Mouse (Mus musculus) thymus, postnatal 4 days (tissue): ENCODE measurements around the gene Dnajc5.

Experiments used
- DNase-seq: peaks from one replicate; pipeline ENCODE4 v3.0.0; 2021

Dnajc5 gene

DNA sequence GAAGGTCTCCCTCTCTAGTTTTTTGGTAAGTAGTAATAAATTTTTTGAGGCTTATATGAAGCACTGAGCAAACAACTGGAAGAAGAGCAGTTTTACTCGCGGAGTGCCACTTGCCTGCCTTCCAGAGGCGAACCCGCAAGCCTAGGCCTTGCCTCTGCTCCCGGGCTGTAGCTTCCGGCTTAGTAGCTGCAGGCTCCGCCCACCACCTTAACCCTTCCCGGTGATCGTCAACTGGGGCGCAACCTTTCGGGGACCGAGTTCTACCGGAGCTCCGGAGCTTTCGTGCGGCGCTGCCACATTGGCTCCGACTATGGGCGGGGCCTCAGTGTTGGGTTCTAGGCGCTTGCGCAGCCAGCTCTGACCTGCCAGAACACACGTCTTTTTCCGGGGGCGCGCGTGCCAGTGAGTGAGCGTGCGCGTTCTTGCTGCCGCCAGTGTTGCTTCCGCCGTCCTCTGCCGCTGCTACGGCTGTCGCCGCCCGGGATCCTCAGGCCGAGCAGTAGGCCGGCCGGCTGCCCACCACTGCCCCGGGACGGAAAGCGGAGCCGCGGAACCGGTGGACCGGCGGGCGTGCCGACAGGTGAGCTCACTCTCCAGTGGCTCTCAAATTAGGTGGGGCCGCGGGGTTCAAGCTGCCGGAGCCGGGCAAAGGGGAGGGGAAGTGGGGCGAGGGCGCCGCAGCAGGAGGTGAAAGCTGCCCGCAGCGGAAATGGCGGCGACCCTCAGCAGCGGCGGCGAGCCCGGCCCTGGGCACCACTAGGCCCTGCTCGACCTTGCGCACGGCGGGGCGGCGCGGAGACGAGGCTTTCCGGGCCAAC is at the start of gene Dnajc5:
Gene Dnajc5, plus strand, starts transcription at position 368 of the 818 bp plus-strand sequence.
- DNase-seq: peak; percentile 98

DNA sequence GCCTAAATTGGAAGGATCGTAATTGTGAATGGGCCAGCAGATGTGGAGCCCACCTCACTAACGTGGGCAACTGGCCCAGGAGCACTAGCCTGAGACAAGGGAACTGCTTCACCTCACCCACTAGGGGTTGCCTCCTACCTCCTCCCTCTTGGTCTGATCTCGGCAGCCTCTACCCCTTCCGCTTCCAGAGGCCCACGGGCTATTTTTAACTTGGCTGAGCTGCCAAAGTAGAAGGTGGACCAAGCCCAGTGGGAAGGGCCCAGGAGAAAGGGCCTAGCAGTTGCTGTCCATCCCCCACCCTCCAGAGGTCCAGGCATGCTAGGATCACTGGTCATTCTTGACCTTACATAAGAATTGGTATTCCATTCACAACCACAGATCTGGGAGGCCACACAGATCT is 49.0 kb upstream of the Dnajc5 start:
- DNase-seq: no peak

DNA sequence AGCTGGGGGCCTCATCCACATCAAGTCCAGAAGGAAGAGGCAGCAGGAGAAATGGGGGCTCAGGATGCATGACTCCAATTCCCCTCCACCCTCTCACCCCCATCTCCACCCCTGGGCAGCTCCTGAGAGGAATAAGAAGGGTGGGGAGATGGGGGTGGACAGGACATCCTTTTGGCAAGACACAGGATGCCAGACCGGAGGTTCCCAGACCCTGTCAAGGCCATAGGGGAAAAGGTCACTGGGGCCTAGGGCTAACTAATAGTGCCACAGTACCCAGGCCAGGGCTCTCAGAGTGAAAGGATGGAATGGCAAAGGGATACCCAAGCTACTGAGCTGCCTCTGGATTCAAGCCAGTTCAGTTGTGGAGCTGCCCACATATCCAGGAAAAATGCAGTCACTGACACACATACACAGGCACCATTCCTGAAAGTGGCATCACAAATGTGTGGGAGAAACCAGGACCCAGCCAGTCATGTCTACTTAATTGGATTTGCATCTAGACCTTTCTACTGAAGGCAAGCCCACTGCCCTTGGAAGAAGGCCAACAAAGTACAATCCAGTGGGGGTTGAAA is 47.9 kb upstream of the Dnajc5 start:
- DNase-seq: no peak

DNA sequence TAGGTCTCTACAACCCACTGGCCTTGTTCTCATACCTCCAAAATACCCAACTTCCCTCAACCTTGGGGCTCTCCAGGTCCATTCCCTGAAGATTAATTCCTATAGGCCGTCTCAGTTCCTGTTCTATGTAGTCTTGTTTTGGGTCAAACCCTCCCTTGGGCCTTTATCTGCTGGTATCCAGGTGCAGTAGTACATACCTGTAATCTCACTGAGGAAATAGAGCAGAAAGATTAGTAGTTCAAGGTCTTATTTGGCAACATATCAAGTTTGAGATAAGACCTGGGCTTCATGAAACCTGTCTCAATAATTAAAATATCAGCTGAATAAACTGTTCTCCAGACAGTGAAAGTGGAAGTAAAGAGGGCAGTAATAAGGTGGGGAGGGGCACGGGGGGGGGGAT is 37.2 kb upstream of the Dnajc5 start:
- no peak for DNase-seq

DNA sequence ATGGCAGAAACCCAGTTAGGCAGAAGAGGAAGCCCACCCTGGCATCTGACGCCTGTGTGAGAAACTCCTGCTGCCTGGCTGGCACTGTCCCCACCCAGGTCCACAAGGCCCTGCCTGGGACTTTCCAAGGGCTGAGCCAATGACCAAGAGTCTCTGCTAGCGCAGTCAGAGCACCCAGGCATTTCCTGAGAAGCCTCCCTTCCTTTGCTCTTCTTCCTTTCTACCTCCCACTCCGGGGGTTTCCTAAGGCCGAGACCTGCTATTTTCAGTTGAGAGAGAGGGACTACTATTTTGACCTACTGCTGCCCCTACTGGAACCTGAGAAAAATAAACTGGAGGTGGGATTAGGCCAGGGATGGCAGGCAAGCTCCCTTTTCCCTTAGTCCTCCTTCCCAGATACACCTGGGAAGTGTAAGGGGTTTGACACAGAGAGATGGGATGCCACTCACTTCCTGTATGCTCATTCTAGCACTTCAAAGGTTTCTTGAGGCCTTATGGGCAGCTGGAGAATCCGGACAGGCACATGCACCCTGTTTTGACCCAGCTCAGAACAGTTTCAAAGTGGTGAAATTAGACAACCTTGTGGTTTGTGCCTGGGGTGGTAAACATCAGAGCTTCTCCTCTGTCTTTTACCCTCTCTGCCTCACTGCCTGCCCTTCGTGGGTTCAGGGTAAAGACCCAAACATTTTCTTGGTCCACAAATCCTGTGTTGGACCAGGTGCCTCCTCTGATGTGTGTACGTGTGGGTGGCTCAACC is 36.5 kb upstream of the Dnajc5 start:
- DNase-seq: no peak

DNA sequence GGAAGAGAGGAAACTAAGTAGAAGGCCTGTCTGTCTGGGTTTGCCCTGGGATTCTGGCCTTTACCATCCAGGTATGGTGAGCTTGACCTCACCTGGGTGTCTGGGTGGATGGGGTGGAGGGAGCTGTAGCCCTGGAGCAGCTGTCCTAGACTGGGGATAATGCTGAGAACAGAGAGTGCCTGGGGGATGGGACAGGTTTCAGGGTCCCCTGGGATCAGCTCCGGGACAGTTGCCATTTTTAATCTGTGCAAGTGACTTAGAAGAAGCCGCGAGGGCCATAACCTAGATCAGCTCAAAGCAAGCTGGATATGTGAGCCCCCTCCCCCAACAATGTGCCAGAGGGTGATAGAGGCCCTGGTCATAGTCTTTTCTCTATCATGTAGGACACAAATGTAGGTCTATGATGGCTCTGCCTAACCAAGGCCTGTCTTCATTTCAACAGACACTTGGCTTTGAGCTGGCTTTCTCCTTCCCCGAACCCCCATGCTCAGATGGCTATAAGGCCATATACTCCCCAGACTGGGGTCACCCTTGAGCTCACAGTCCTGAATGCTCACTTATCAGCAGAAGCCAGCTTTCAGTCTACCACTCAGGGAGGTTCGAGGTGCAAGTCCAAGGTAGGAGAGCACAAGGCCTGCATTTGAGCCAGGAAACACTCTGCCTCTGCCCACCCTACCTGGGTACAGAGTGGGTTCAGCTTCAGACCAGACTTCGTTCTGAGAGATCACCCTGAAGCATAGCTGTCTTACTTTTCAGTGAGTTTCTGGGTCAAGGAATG is 35.6 kb upstream of the Dnajc5 start:
- DNase-seq: no peak

DNA sequence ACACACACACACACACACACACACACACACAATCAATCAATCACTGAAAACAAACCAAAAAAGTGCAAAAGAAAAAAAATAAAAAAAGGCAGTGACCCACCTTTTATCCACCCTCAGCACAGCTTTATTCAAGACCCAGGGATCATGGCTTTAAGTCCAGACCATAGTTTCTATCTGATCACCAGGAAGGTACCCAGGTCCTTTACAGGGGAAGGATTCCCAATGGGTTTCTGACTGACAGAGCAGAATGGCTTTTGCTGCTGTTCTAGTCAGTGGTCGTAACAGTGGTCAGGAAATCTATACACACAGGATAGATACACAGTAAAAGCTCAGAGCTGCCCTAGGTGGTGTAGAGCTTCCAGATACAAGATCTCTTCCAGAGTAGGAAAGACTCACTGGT is 34.5 kb upstream of the Dnajc5 start:
- DNase-seq: no peak

DNA sequence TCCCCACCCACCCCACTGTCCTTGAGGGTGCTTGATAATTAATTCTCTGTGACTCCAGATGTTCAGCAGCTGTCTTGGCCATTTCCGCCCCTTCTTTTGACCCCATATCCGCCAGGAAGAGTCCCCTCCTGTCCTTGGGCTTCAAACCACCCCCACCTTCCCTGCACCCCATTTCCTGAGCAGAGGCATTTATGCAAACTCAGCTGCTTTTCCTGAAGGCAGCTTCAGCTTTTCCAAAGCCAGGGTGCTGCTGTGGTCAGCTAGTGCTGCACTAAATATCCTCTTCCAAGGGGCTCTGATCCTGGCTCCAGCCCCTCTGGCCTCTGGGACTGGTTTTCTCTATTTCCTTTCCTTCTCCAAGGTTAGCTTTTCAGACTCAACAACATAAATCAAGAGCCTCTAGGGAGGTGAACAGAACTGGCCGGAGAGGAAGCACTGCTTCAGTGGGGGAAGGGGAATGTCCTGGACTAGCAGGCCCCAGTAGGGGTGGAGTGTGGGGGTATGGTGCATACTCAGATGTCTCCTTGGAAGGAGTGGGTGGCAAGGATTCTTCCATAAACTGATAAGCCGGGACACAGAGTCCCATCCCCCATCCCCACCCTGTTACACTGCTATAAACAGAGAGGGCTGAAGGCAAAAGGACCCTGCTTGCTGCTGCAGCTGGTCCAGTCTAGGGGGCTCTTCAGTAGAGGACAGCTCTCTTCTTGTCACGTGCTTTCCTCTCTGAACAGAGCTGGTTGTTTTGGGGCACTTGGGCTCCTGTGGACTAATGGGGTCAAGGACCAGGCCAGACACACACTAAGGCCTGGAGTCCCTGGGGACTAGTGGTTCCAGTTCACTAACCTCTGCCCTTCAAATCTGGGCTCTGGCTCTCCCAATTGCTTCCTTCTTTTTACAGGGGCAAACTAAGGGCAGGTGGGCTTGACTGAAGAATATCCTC is 32.7 kb upstream of the Dnajc5 start:
- no peak for DNase-seq

DNA sequence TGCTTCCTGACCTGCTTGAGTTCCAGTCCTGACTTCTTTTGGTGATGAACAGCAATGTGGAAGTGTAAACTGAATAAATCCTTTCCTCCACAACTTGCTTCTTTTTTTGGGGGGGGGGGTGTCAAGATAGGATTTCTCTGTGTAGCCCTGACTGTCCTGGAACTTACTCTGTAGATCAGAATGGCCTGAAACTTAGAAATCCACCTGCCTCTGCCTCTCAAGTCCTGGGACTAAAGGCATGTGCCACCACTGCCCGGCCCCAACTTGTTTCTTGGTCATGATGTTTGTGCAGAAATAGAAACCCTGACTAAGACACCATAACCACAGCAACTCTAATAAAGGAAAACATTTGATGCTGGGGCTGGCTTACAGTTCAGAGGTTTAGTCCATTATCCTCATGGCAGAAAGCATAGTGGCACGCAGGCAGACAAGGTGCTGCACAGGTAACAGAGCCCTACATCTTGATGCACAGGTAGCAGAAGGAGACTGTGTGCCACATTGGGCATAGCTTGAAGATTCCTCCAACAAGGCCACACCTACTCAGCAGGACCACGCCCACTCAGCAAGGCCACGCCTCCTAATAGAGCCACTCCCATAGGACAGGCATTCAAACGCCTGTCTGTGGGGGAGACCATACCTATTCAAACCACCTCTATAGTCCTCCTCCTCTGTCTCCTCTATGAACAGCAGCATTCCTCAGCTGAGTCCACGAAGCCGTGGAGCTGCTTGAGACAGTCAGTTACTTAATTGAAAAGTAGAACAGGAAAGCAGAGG is 28.7 kb upstream of the Dnajc5 start:
- DNase-seq: peak; percentile 67

DNA sequence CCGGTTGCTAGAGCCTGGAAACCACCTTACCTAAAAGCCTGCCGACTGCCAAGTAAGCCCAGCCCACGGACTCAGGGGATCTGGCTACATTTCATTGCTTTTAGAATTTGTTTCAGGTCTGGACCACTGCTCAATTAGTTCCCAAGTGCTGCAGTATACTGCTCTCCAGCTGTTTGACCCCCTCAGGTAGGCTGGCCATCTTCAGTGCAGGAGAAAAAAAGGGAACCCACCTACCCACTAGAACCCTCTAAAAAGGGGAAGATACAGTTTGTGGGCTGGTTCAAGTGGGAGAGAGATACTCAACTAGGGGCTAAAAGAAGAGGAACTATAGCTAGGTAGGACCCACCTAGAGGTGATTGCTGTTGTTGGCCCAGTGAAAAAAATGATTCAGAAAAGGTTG is 28.1 kb upstream of the Dnajc5 start:
- DNase-seq: no peak

DNA sequence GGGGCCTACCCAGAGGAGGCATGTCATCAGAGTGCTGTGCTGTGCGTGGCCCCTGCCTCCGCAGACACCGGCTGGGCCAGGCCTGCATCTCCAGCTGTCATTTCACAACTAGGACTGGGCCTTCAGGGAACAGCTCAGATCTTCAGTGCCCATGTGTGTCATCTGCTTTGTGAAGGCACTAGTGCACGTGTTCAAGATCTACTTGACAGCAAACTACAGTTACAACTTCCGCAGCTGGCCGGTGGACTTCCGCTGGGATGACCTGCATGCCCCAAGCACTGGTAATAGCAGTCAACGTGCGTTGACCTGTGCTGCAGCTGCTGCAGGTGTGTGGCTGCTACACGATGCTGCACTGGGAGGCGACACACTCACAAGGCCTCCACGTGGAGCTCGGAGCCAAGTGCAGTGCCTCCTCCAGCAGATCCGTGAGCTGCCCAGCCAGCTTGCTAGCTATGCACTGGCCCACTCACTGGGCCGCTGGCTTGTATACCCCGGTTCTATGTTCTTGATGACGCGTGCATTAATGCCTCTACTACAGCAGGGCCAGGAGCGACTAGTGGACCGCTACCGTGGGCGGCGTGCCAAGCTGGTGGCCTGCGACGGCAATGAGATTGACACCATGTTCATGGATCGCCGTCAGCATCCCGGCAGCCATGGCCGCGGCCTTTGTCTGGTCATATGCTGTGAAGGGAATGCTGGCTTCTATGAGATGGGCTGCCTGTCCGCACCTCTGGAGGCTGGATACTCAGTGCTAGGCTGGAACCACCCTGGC is 26.9 kb upstream of the Dnajc5 start, which contains the start of gene Abhd16b:
Gene Abhd16b, plus strand, starts transcription at position 51 of the 772 bp plus-strand sequence.
- DNase-seq: no peak

DNA sequence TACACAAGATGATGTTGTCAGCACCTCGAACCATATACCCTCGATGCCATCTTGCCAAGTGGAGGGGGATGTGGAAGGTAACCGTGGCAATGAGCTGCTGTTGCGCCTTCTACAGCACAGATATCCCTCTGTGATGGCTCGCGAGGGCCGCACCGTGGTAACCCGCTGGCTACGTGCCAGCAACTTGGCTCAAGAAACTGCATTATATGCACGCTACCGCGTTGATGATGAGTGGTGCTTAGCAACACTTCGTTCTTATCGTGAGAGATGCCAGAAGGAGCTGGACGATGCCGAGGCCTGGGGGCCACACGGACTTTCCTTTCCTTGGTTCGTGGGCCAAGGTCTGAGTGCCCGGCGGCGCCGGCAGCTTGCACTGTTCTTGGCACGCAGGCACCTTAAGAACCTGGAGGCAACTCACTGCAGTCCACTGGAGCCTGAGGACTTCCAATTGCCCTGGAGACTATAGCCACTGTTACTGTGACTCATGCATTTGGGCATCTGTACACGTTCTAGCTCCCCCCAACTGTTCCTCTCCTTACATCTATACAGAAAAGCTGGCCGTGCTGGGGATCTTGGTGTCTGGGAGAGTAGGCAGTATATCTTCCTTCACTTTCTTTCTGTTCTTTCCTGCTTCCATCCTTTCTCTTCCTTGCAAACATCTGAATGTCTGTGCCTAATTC is 25.9 kb upstream of the Dnajc5 start:
- no peak for DNase-seq

DNA sequence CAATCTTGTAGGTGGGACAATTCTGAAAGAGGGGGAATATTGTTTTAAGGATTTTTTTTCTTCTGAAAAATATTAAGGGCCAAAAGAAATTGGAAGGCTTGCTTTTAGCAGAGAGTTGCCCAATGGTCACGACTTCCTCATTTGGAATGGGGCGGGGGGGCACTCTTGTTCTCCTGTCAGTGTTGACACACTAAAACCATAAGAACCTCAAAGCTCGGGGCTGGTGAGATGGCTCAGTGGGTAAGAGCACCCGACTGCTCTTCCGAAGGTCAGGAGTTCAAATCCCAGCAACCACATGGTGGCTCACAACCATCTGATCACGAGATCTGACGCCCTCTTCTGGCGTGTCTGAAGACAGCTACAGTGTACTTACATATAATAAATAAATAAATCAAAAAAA is 24.4 kb upstream of the Dnajc5 start:
- peak; percentile 21 for DNase-seq

DNA sequence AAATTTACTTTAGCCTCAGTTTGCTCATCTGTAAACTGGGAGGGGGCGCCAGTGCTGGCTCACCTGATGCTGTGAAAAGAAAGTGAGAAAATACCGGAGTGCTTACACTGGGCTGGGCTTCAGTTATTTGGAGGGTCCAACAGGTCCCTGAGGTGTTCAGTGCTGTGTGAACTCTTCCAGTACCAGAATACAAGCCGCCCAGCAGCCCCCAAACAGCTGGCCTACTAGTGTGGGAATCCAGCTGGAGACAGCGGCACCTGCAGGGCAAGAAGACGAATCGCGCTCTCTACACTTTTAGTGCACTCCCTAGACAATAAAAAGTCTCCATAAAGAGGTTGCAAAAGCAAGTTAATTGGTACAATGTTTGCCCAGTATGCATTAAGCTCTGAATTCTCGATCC is 24.0 kb upstream of the Dnajc5 start:
- peak; percentile 84 for DNase-seq

DNA sequence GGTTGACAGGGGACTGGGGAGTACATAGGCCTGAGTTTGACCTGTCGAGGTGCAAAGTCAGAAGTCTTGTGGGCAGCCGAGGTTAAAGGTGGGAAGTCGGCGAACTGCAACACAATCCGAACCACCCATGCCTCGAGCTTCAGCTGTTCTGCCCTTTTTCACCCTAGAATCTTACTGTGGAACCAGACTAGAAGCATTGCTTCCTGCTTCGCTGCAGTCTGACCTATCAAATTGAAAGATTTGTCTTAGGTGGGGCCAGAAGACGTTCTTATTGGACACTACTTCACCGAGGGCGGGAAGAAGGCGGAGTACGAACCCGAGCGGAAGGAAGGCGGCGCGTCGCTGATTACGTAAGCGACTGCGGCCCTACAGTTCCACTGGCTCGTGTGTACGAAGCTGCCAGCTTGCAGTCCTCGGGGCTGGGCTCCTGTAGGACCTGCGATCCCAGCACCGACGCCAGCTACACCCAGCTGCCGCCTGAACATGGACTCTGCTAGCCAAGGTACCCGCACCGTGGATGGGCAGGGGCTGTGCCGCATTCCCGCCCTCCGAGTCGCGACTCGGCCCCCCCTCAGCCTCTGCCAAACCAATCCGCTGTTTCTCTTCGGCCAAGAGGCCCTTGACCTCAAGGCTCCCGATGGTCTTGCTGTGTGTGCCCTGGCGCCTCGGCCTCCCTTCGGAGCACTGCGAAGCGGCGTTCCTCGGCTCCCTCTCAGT is 23.3 kb upstream of the Dnajc5 start, which contains the start of gene Tpd52l2:
Gene Tpd52l2, plus strand, starts transcription at position 312 of the 717 bp plus-strand sequence.
- DNase-seq: peak; percentile 91

DNA sequence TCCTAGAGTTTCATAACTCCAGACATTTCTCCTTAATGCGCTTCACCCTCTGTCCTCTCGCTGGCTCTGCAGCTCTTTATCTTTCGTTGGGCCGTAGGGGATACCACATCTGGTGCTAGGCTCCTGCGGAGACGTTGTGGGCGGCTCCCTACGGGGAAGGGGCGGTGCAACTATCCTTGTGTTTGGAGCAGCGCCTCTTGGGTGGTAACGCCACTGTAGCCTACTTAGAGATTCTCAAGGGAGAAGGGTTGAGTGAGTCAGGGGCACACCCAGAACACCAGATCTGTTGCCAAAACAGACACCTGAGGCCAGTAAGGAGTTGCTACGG is 22.8 kb upstream of the Dnajc5 start:
- peak; percentile 64 for DNase-seq

DNA sequence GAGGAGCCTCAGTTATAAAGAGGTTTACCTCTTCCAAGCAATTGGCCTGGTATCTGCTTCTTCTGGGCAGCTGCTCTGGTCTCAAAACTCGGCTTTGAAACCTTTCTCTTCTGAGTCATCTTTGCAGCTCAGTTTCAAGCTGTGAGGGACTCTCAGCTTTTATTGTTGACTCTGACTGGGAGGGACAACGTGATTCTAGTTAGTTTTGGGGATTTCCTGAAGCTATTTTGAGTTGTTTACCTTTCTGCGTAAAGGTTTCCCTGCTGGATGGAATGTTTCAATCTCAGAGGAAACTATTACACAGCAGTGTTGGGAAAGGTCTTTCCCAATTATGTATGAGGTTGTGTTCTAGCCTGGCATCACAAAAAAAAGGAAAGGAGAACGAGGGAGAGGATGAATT is 21.6 kb upstream of the Dnajc5 start:
- DNase-seq: no peak

DNA sequence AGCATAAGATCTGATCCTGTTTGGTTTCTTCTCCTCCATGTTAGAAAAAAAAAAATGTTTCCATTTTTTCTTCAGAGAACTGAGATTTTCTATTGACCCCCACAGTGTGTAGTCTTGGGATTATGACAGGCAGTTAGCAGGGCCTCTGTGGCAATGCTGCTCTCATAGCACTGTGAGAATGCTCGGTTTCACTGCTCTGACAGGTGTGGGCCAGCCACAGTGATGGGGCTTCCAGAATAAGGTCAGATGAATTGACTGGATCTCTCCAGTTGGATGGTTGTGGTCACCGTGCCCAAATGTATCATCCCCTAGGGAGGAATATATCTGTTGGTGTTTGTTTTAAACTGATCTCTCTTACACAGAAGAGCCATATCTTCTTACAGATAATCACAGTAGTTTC is 11.1 kb upstream of the Dnajc5 start:
- DNase-seq: no peak

DNA sequence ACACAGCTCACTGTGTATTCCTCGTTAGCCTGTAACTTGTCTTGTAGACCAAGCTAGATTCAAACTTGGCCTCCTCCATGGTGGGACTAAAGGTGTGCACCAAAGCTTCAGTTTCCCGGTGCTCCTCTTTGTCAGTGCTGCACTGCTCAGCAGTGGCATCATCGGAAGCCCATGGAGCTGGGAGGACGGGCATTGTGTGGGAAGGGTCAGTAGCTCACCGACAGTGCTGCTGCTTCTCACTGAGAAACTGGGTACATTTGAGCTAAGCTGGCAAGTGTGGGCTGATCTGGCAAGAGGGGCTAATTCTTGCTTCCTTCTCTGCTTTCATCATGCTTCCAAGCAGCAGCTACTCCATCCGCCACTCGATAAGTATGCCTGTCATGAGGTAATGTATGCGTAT is 9.1 kb upstream of the Dnajc5 start:
- DNase-seq: no peak
